Mouse (Mus musculus) ES-E14 (cell line): ENCODE data around the gene Ran. TPM values are rescaled to one million over a fixed set of nuclear protein-coding genes. Genes with fewer than 3 reads are reported as not detected.

Experiments used
- DNase-seq: peaks from one replicate; pipeline ENCODE4 v3.0.0-alpha.2; 2013; ENCODE audit warnings: low read depth, low spot score
- H3K27ac ChIP-seq: 2 replicates; pipeline ENCODE4 v1.5.1; 2012; ENCODE audit warnings: low read depth, mild to moderate bottlenecking, low read length, moderate library complexity, mixed read lengths; ENCODE audit not compliant: poor library complexity, insufficient read depth, severe bottlenecking
- H3K36me3 ChIP-seq: 2 replicates; pipeline ENCODE4 v1.6.1; 2012; ENCODE audit warnings: mild to moderate bottlenecking, low read length, moderate library complexity, mixed read lengths; ENCODE audit not compliant: control insufficient read depth, poor library complexity, insufficient read depth, severe bottlenecking
- H3K4me1 ChIP-seq, 2 experiments: fragments of 150-350 bp in 1 of 2; sonication (generic) in 1 of 2; 2 replicates each; pipeline ENCODE4 v1.6.1; 2012; ENCODE audit warnings: low read length in 2 of 2, mild to moderate bottlenecking in 1 of 2, mixed read lengths in 1 of 2; ENCODE audit not compliant: control insufficient read depth in 2 of 2, insufficient read depth in 2 of 2, poor library complexity in 1 of 2
- H3K4me3 ChIP-seq, 2 experiments: fragments of 150-350 bp in 1 of 2; sonication (generic) in 1 of 2; 2 replicates each; pipeline ENCODE4 v1.5.1; 2012; ENCODE audit warnings: low read length in 2 of 2, low read depth in 1 of 2, mild to moderate bottlenecking in 1 of 2, mixed read lengths in 1 of 2; ENCODE audit not compliant: insufficient read depth in 1 of 2, poor library complexity in 1 of 2, severe bottlenecking in 1 of 2
- H3K9ac ChIP-seq: 2 replicates; pipeline ENCODE4 v1.6.1; 2012; ENCODE audit warnings: low read depth, mild to moderate bottlenecking, low read length, mixed read lengths; ENCODE audit not compliant: poor library complexity, insufficient read depth, severe bottlenecking
- H3K9me3 ChIP-seq: fragments of 150-350 bp; sonication (generic); 2 replicates; pipeline ENCODE4 v1.6.1; 2012; ENCODE audit warnings: low read depth, mild to moderate bottlenecking, low read length; ENCODE audit not compliant: control insufficient read depth, insufficient read depth
- CHD2 ChIP-seq: IDR thresholded peaks from 2 replicates; pipeline ENCODE4 v1.6.1; 2014; ENCODE audit warnings: mild to moderate bottlenecking, low read depth, low read length, inconsistent platforms
- HCFC1 ChIP-seq: IDR thresholded peaks from 2 replicates; pipeline ENCODE4 v1.6.1; 2012; ENCODE audit warnings: low read length, inconsistent platforms, borderline replicate concordance; ENCODE audit not compliant: insufficient read depth
- MAFK ChIP-seq: IDR thresholded peaks from 2 replicates; pipeline ENCODE4 v1.6.1; 2014; ENCODE audit warnings: mild to moderate bottlenecking, low read depth, low read length, inconsistent platforms; ENCODE audit not compliant: insufficient read depth
- ZC3H11A ChIP-seq: IDR thresholded peaks from 2 replicates; pipeline ENCODE4 v1.6.1; 2012; ENCODE audit warnings: low read depth, mild to moderate bottlenecking, inconsistent platforms, low read length, borderline replicate concordance
- ZNF384 ChIP-seq: IDR thresholded peaks from 2 replicates; pipeline ENCODE4 v1.6.1; 2012; ENCODE audit warnings: low read depth, low read length, inconsistent platforms
- in situ Hi-C, 2 experiments: fragments of 600-800 bp; cut with MboI; formaldehyde crosslinking; loops; one replicate each; pipeline ENCODE4 v1.15.1; 2025; ENCODE audit warnings: low sequenced_read_pairs in 2 of 2, inconsistent platforms in 1 of 2; ENCODE audit not compliant: unreplicated experiment in 2 of 2
- total RNA-seq: library from RNA; depleted of rRNA; stranded (reverse); fragments of 300-350 nt; gene quantifications from 2 replicates; pipeline ENCODE4 v1.2.3, GENCODE M21; 2012

Ran gene
- total RNA-seq, 1 experiment = 877 TPM

GRCm38 (mm10) chr5:129065946-129066345 lies 46.1 kb downstream of the Ran start:
- no peak for DNase-seq

GRCm38 (mm10) chr5:129066541-129067230 lies 46.8 kb downstream of the Ran start:
- in situ Hi-C loops = loop anchor here in 1 of 2 experiments (10.0 kb wide), 2 partner anchors 98 to 518 kb away; partner anchors contain the start of gene Mmp17
- H3K9ac ChIP-seq = no peak overlapping the region
- H3K9me3 ChIP-seq = no peaks in the 10 kb centered on the region
- H3K4me3 ChIP-seq = no peak overlapping the region
- H3K27ac ChIP-seq = no peak overlapping the region
- TF ChIP-seq HCFC1 (no peak), CHD2 (no peak), MAFK (no peak), ZNF384 (no peak), ZC3H11A (no peak)
- no peaks in the 10 kb centered on the region for H3K36me3 ChIP-seq
- DNase-seq = no peak
- peaks cover 5 to 23% of the 10 kb centered on the region in 2 experiments; a peak in 2 of 4 replicates for H3K4me1 ChIP-seq

More at GRCm38 (mm10) chr5:129065946-129066345, 46.1 kb downstream of the Ran start:
- peak overlapping the region; percentile 8; the same call in 1 of the 2 replicates for H3K27ac ChIP-seq
- peaks cover 5 to 23% of the 10 kb centered on the region in 2 experiments; a peak in 2 of 4 replicates for H3K4me1 ChIP-seq
- TF ChIP-seq CHD2 (no peak), ZC3H11A (no peak), MAFK (no peak), ZNF384 (no peak), HCFC1 (no peak)
- peak overlapping the region; percentile 27 to 55; a peak in 2 of 4 replicates for H3K4me3 ChIP-seq
- peak overlapping the region; percentile 62; the same call in 1 of the 2 replicates for H3K9ac ChIP-seq
- H3K9me3 ChIP-seq = no peaks in the 10 kb centered on the region
- in situ Hi-C loops = loop anchor here in 1 of 2 experiments (10.0 kb wide), 2 partner anchors 99 to 519 kb away; partner anchors contain the start of gene Mmp17
- H3K36me3 ChIP-seq = no peaks in the 10 kb centered on the region

GRCm38 (mm10) chr5:129067231-129067834 lies 47.5 kb downstream of the Ran start:
- peaks cover 5 to 23% of the 10 kb centered on the region in 2 experiments; a peak in 2 of 4 replicates for H3K4me1 ChIP-seq
- DNase-seq = no peak
- no peak overlapping the region for H3K9ac ChIP-seq
- no peak overlapping the region for H3K4me3 ChIP-seq
- H3K9me3 ChIP-seq = no peaks in the 10 kb centered on the region
- no peaks in the 10 kb centered on the region for H3K36me3 ChIP-seq
- no peak overlapping the region for H3K27ac ChIP-seq
- TF ChIP-seq ZC3H11A = no peak
- no peak for TF ChIP-seq CHD2
- TF ChIP-seq ZNF384 = no peak
- TF ChIP-seq HCFC1 = no peak
- TF ChIP-seq MAFK = no peak
- in situ Hi-C loops = loop anchor here in 1 of 2 experiments (10.0 kb wide), 2 partner anchors 97 to 517 kb away; partner anchors contain the start of gene Mmp17

- in situ Hi-C loops = no loop called here
- DNase-seq = no peak
- no peak overlapping the region for H3K27ac ChIP-seq
Observed at GRCm38 (mm10) chr5:129071761-129072280, 52.0 kb downstream of the Ran start.

More at GRCm38 (mm10) chr5:129071761-129072280, 52.0 kb downstream of the Ran start:
- Histone ChIP-seq H3K4me3 (no peak overlapping the region), H3K9ac (no peak overlapping the region), H3K9me3 (no peaks in the 10 kb centered on the region), H3K36me3 (no peaks in the 10 kb centered on the region), H3K4me1 (peaks cover 4 to 21% of the 10 kb centered on the region in 2 experiments; a peak in 2 of 4 replicates)
- TF ChIP-seq ZC3H11A = no peak
- TF ChIP-seq CHD2 = no peak
- TF ChIP-seq ZNF384 = no peak
- no peak for TF ChIP-seq HCFC1
- TF ChIP-seq MAFK = no peak
